ENCODE assay signal across 8 mouse cellular contexts in the genomic region with DNA sequence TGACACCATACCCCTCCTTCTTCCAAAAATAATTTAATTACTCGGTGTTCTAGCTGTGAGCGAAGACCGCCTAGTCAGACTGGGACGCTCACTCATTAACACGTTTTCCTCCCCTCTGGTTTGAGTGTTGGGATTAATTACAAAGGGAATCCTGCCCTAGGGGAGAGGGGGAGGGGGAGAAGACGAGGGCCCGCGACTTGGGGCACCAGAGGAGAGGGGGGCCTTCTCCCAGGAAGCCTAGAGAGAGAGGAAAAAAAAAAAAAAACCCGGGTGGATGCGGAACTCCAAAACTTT. TPM values are rescaled to one million over a fixed set of nuclear protein-coding genes. Genes with fewer than 3 reads are reported as not detected.
A peak's percentile ranks its signal among the peaks of the same experiment; 100 is the strongest.
DNase-seq lines count a peak whose midpoint lies in the region; ATAC-seq and TF ChIP-seq lines count a peak whose summit lies in the region.

No protein-coding gene starts in this region.

- H3K4me3 ChIP-seq in lung, embryonic 14.5 days (ENCODE audit: low read depth, low read length) = peak overlapping the region; percentile 86
- H3K4me3 ChIP-seq in forebrain, embryonic 11.5 days (ENCODE audit: low read depth, low read length) = peak overlapping the region; percentile 96
- H3K4me3 ChIP-seq in intestine, postnatal 0 days (ENCODE audit: low read depth, low read length) = peak overlapping the region; percentile 94
- peak overlapping the region; percentile 97; the same call in 1 of the 2 replicates for H3K4me3 ChIP-seq in neural tube, embryonic 14.5 days (ENCODE audit: low read depth, low read length)

- ATAC-seq in lung, embryonic 14.5 days (ENCODE audit: insufficient read depth) = no peak
- peak; percentile 66 for ATAC-seq in forebrain, embryonic 11.5 days (replicated peaks; ENCODE audit: low FRiP score)
- no peak for ATAC-seq in intestine, postnatal 0 days
- ATAC-seq in neural tube, embryonic 14.5 days (ENCODE audit: low read depth) = peak; percentile 30; the same call in 1 of the 2 replicates
- ATAC-seq in megakaryocyte progenitor cell, adult 5-6 weeks (replicated peaks; ENCODE audit: poor library complexity) = no peak

- peak overlapping the region; percentile 91; the same call in 1 of the 2 replicates for H3K27ac ChIP-seq in lung, embryonic 14.5 days (ENCODE audit: low read depth)
- peak overlapping the region; percentile 97 for H3K27ac ChIP-seq in forebrain, embryonic 11.5 days (ENCODE audit: low read depth, low read length)
- no peak overlapping the region for H3K27ac ChIP-seq in intestine, postnatal 0 days (ENCODE audit: low read depth, low read length)
- H3K27ac ChIP-seq in neural tube, embryonic 14.5 days (ENCODE audit: low read depth, low read length) = peak overlapping the region; percentile 97

- H3K4me1 ChIP-seq in lung, embryonic 14.5 days (ENCODE audit: insufficient read depth) = peaks cover 12% of the 10 kb centered on the region; the same call in 1 of the 2 replicates
- peaks cover 38% of the 10 kb centered on the region for H3K4me1 ChIP-seq in forebrain, embryonic 11.5 days (replicated peaks; ENCODE audit: control insufficient read depth, insufficient read depth, low read length)
- H3K4me1 ChIP-seq in intestine, postnatal 0 days (replicated peaks; ENCODE audit: control insufficient read depth, insufficient read depth, low read length) = no peaks in the 10 kb centered on the region
- H3K4me1 ChIP-seq in neural tube, embryonic 14.5 days (ENCODE audit: control insufficient read depth, insufficient read depth, low read length) = peaks cover 36% of the 10 kb centered on the region

- H3K36me3 ChIP-seq in lung, embryonic 14.5 days (ENCODE audit: insufficient read depth) = no peaks in the 10 kb centered on the region; the same call in 1 of the 2 replicates
- no peaks in the 10 kb centered on the region for H3K36me3 ChIP-seq in forebrain, embryonic 11.5 days (ENCODE audit: control insufficient read depth, insufficient read depth, low read length)
- no peaks in the 10 kb centered on the region for H3K36me3 ChIP-seq in intestine, postnatal 0 days (ENCODE audit: control insufficient read depth, insufficient read depth)
- no peaks in the 10 kb centered on the region for H3K36me3 ChIP-seq in neural tube, embryonic 14.5 days (ENCODE audit: control insufficient read depth, insufficient read depth, low read length)

- DNase-seq in lung, embryonic 14.5 days = no peak
- no peak for DNase-seq in lung, postnatal 25 days (ENCODE audit: low spot score)
- peak; percentile 78 for DNase-seq in forebrain, embryonic 11.5 days (ENCODE audit: low spot score)
- no peak for DNase-seq in spleen, adult 12 weeks (ENCODE audit: low spot score)
- no peak for DNase-seq in thymus, postnatal 25 days

- no peaks in the 10 kb centered on the region for H3K27me3 ChIP-seq in lung, embryonic 14.5 days (ENCODE audit: insufficient read depth, low read length)
- no peaks in the 10 kb centered on the region for H3K27me3 ChIP-seq in forebrain, embryonic 11.5 days (ENCODE audit: control insufficient read depth, insufficient read depth, low read length)
- no peaks in the 10 kb centered on the region for H3K27me3 ChIP-seq in intestine, postnatal 0 days (replicated peaks; ENCODE audit: control insufficient read depth, insufficient read depth, low read length)
- no peaks in the 10 kb centered on the region for H3K27me3 ChIP-seq in neural tube, embryonic 14.5 days (ENCODE audit: control insufficient read depth, insufficient read depth, low read length)

- 16% methylated on average over 10 of the region's 10 CpGs for WGBS in lung, embryonic 14.5 days
- WGBS in forebrain, embryonic 11.5 days = under 1% methylated on average over 10 of the region's 10 CpGs
- 43% methylated on average over 10 of the region's 10 CpGs for WGBS in intestine, postnatal 0 days
- 3% methylated on average over 10 of the region's 10 CpGs for WGBS in neural tube, embryonic 14.5 days

- no peak for TF ChIP-seq CTCF in lung, embryonic 14.5 days (IDR thresholded peaks at IDR 0.05; ENCODE audit: low read depth)
- TF ChIP-seq CTCF in intestine, postnatal 0 days (IDR thresholded peaks at IDR 0.05; ENCODE audit: low read depth) = no peak

- H3K9ac ChIP-seq in lung, embryonic 14.5 days = peak overlapping the region; percentile 93
- peak overlapping the region; percentile 99 for H3K9ac ChIP-seq in forebrain, embryonic 11.5 days (ENCODE audit: low read length)
- peak overlapping the region; percentile 77 for H3K9ac ChIP-seq in intestine, postnatal 0 days (ENCODE audit: low read depth, low read length)
- peak overlapping the region; percentile 94 for H3K9ac ChIP-seq in neural tube, embryonic 14.5 days (replicated peaks; ENCODE audit: low read depth, low read length)

- peak overlapping the region; percentile 72 for H3K4me2 ChIP-seq in lung, embryonic 14.5 days
- H3K4me2 ChIP-seq in forebrain, embryonic 11.5 days (ENCODE audit: low read depth, low read length, severe bottlenecking) = peak overlapping the region; percentile 82
- H3K4me2 ChIP-seq in intestine, postnatal 0 days (replicated peaks; ENCODE audit: low read depth) = peak overlapping the region; percentile 93
- H3K4me2 ChIP-seq in neural tube, embryonic 14.5 days (ENCODE audit: low read depth, low read length) = peak overlapping the region; percentile 93

- no peaks in the 10 kb centered on the region for H3K9me3 ChIP-seq in lung, embryonic 14.5 days (ENCODE audit: low read depth, low read length)
- H3K9me3 ChIP-seq in forebrain, embryonic 11.5 days (ENCODE audit: control insufficient read depth, low read length) = no peaks in the 10 kb centered on the region
- no peaks in the 10 kb centered on the region for H3K9me3 ChIP-seq in intestine, postnatal 0 days (ENCODE audit: control insufficient read depth)
- H3K9me3 ChIP-seq in neural tube, embryonic 14.5 days (ENCODE audit: control insufficient read depth, low read length) = no peaks in the 10 kb centered on the region

RNA-seq across cellular contexts. Expression of a gene that starts 0.5 kb away (rescaled TPM):
- polyA plus RNA-seq in lung, embryonic 14.5 days (2014; fragmentation: Nextera tagmentation; extraction: Ambion mirVana) = 17.1 TPM in 2 replicates
- 47.0 and 49.3 TPM in 2 replicates for polyA plus RNA-seq in forebrain, embryonic 11.5 days (2014; fragmentation: Nextera tagmentation; extraction: Ambion mirVana)
- polyA plus RNA-seq in intestine, postnatal 0 days (2015; fragmentation: Nextera tagmentation; extraction: Ambion mirVana) = 2.8 and 3.3 TPM in 2 replicates
- 50.9 and 52.2 TPM in 2 replicates for polyA plus RNA-seq in neural tube, embryonic 14.5 days (2014; fragmentation: Nextera tagmentation; extraction: Ambion mirVana)
- 1.9 and 3.3 TPM in 2 replicates for total RNA-seq in megakaryocyte progenitor cell, adult 5-6 weeks (2015)
- total RNA-seq in megakaryocyte progenitor cell, adult 5-6 weeks (2017) = 1.1 and 1.7 TPM in 2 replicates

RNA-seq across cellular contexts. Expression of a gene that starts 29.6 kb away (rescaled TPM):
- not detected in 2 replicates for polyA plus RNA-seq in lung, embryonic 14.5 days (2014; fragmentation: Nextera tagmentation; extraction: Ambion mirVana)
- 6.0 and 7.6 TPM in 2 replicates for polyA plus RNA-seq in forebrain, embryonic 11.5 days (2014; fragmentation: Nextera tagmentation; extraction: Ambion mirVana)
- polyA plus RNA-seq in intestine, postnatal 0 days (2015; fragmentation: Nextera tagmentation; extraction: Ambion mirVana) = 0.05 TPM in 1 of 2 replicates, not detected in the other
- polyA plus RNA-seq in neural tube, embryonic 14.5 days (2014; fragmentation: Nextera tagmentation; extraction: Ambion mirVana) = 3.3 and 3.6 TPM in 2 replicates
- not detected in 2 replicates for total RNA-seq in megakaryocyte progenitor cell, adult 5-6 weeks (2015)
- total RNA-seq in megakaryocyte progenitor cell, adult 5-6 weeks (2017) = not detected in 2 replicates

RNA-seq across cellular contexts. Expression of a gene that starts 54.6 kb away (rescaled TPM):
- 218 and 226 TPM in 2 replicates for polyA plus RNA-seq in lung, embryonic 14.5 days (2014; fragmentation: Nextera tagmentation; extraction: Ambion mirVana)
- polyA plus RNA-seq in forebrain, embryonic 11.5 days (2014; fragmentation: Nextera tagmentation; extraction: Ambion mirVana) = 182 and 187 TPM in 2 replicates
- 133 and 139 TPM in 2 replicates for polyA plus RNA-seq in intestine, postnatal 0 days (2015; fragmentation: Nextera tagmentation; extraction: Ambion mirVana)
- polyA plus RNA-seq in neural tube, embryonic 14.5 days (2014; fragmentation: Nextera tagmentation; extraction: Ambion mirVana) = 140 and 206 TPM in 2 replicates
- 146 and 159 TPM in 2 replicates for total RNA-seq in megakaryocyte progenitor cell, adult 5-6 weeks (2015)
- 140 and 152 TPM in 2 replicates for total RNA-seq in megakaryocyte progenitor cell, adult 5-6 weeks (2017)

RNA-seq across cellular contexts. Expression of a gene that starts 54.8 kb away (rescaled TPM):
- 131 and 133 TPM in 2 replicates for polyA plus RNA-seq in lung, embryonic 14.5 days (2014; fragmentation: Nextera tagmentation; extraction: Ambion mirVana)
- polyA plus RNA-seq in forebrain, embryonic 11.5 days (2014; fragmentation: Nextera tagmentation; extraction: Ambion mirVana) = 107 and 117 TPM in 2 replicates
- polyA plus RNA-seq in intestine, postnatal 0 days (2015; fragmentation: Nextera tagmentation; extraction: Ambion mirVana) = 110 and 115 TPM in 2 replicates
- polyA plus RNA-seq in neural tube, embryonic 14.5 days (2014; fragmentation: Nextera tagmentation; extraction: Ambion mirVana) = 115 and 127 TPM in 2 replicates
- total RNA-seq in megakaryocyte progenitor cell, adult 5-6 weeks (2015) = 68.0 and 69.0 TPM in 2 replicates
- 26.3 and 35.5 TPM in 2 replicates for total RNA-seq in megakaryocyte progenitor cell, adult 5-6 weeks (2017)

Comparison
In these comparisons a context has a peak if more than half of its experiments do, and no peak if none do; other contexts are left out.
1. ATAC-seq: peak in forebrain, embryonic 11.5 days (single experiment) and neural tube, embryonic 14.5 days (single experiment); none in lung, embryonic 14.5 days (single experiment), intestine, postnatal 0 days (single experiment) and megakaryocyte progenitor cell, adult 5-6 weeks (single experiment).
2. Peak in every context shown above with its lines, with median percentiles within 50 percentile points of each other: H3K4me2 ChIP-seq, H3K4me3 ChIP-seq and H3K9ac ChIP-seq.